51 mouse cellular contexts compared by ENCODE assay signal in the genomic region with DNA sequence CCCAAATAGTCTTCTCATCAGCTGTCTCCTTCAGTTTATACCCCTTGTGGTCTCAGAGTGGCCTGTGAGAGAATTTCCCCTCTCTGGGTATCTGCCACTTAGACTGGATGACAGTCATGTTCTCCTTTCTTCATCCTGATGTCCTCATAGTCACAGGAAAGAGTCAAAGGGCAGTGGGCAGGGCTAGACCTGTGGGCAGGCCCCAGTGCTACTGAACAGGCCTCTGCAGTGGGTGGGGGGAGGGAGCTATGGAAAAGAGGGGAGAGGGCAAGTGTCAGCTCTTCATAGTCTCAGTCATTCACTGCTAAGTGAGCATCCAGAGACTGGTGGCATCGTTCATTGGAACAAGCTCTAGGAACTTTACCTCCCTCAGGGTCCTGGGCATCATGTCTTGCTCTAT. TPM values are rescaled to one million over a fixed set of nuclear protein-coding genes. Genes with fewer than 3 reads are reported as not detected.
"Had no signal": no experiment of that assay in that cellular context is flagged by ENCODE, and none has a peak within 500 bp of the region (broad histone marks: within the 10 kb centered on the region; RNA-seq: fewer than 3 reads in every experiment).

Awat1 (plus strand) TSS at position 301 of the 400 bp plus-strand sequence.

- H3K4me3 ChIP-seq: heart, embryonic 10.5 days; heart, embryonic 12.5 days; heart, embryonic 13.5 days; heart, embryonic 15.5 days; hindbrain, embryonic 10.5 days; hindbrain, embryonic 12.5 days; hindbrain, embryonic 13.5 days; hindbrain, embryonic 15.5 days; intestine, embryonic 15.5 days; kidney, embryonic 15.5 days; layer of hippocampus, adult 2 months had no signal

- H3K4me1 ChIP-seq: heart, embryonic 10.5 days; heart, embryonic 12.5 days; heart, embryonic 13.5 days; heart, embryonic 15.5 days; hindbrain, embryonic 10.5 days; hindbrain, embryonic 12.5 days; hindbrain, embryonic 13.5 days; hindbrain, embryonic 15.5 days; intestine, embryonic 15.5 days; kidney, embryonic 15.5 days had no signal

- DNase-seq: heart, postnatal 10 days; heart, postnatal 14 days; heart, postnatal 36 days; heart, postnatal 4 days; kidney, adult 11 months; kidney, adult 18-20 months; kidney, adult 2 months; kidney, adult 8-10 months; kidney, adult 9 months; kidney, postnatal 10 days; kidney, postnatal 14 days; kidney, postnatal 25 days; kidney, postnatal 36 days; kidney, postnatal 4 days; layer of hippocampus, adult 9-11 months; layer of hippocampus, postnatal 36 days had no signal

- ATAC-seq: hindbrain, embryonic 16.5 days; hindbrain, postnatal 0 days; inflammation-experienced regulatory T-cells, adult 6 months; intestine, embryonic 15.5 days; intestine, embryonic 16.5 days; intestine, postnatal 0 days had no signal

RNA-seq across cellular contexts. Expression of gene Awat1, which starts in this region (rescaled TPM):
- total RNA-seq: heart, postnatal 10 days; heart, postnatal 14 days; heart, postnatal 25 days; heart, postnatal 36 days; heart, postnatal 4 days; hematopoietic stem cell, adult 5-6 weeks; hindbrain, postnatal 0 days; layer of hippocampus, adult 18-20 months; layer of hippocampus, adult 2 months; layer of hippocampus, adult 8-10 months; layer of hippocampus, postnatal 10 days; layer of hippocampus, postnatal 14 days; layer of hippocampus, postnatal 25 days; layer of hippocampus, postnatal 36 days; left cerebral cortex, adult 18-20 months had no signal
- polyA plus RNA-seq: heart, embryonic 10.5 days; heart, embryonic 11.5 days; heart, embryonic 12.5 days; heart, embryonic 13.5 days; heart, embryonic 14.5 days; heart, embryonic 15.5 days; heart, embryonic 16.5 days; heart, postnatal 0 days; hindbrain, embryonic 10.5 days; hindbrain, embryonic 11.5 days; hindbrain, embryonic 12.5 days; hindbrain, embryonic 13.5 days; hindbrain, embryonic 14.5 days; hindbrain, embryonic 15.5 days; hindbrain, embryonic 16.5 days; hindbrain, postnatal 0 days; inflammation-experienced regulatory T-cells, adult 6 months; intestine, embryonic 14.5 days; intestine, embryonic 15.5 days; intestine, embryonic 16.5 days; intestine, postnatal 0 days; kidney, adult 2 months; kidney, embryonic 14.5 days; kidney, embryonic 15.5 days; kidney, embryonic 16.5 days; kidney, postnatal 0 days; large intestine, adult 2 months had no signal
